Mouse (Mus musculus) liver, embryonic 12.5 days (tissue): ENCODE results near the gene Csf2rb. TPM values are rescaled to one million over a fixed set of nuclear protein-coding genes. Genes with fewer than 3 reads are reported as not detected.

Experiments
- microRNA-seq: library from miRNA; unstranded; fragments of <30 nt; microRNA quantifications from one replicate; pipeline ENCODE4, GENCODE M21; 2017
- polyA plus RNA-seq: library from polyadenylated mRNA; unstranded; fragments of >200 nt; fragmentation: Nextera tagmentation; extraction: Ambion mirVana; gene quantifications from 2 replicates; pipeline ENCODE4 v1.2.1, GENCODE M21; 2016

The Csf2rb gene
- polyA plus RNA-seq, 1 experiment from 2014 or later = 3.9 TPM

Small RNA genes within 50 kb of the gene (microRNA-seq; reads per million reads assigned to microRNA genes)
- not detected for gene Mir7676-1
- not detected for gene Mir7676-2

Other genes starting within 250 kb of the Csf2rb start
- not detected in 2 replicates for gene Cacng2, start 205.7 kb upstream of the Csf2rb start, polyA plus RNA-seq
- 45.1 and 46.9 TPM in 2 replicates for gene Ift27, start 151.6 kb upstream of the Csf2rb start, polyA plus RNA-seq
- not detected in 2 replicates for gene Pvalb, start 119.4 kb upstream of the Csf2rb start, polyA plus RNA-seq
- 31.4 and 37.5 TPM in 2 replicates for gene Ncf4, start 81.0 kb upstream of the Csf2rb start, polyA plus RNA-seq
- 0.79 and 1.0 TPM in 2 replicates for gene Csf2rb2, start 20.0 kb upstream of the Csf2rb start, polyA plus RNA-seq
- not detected in 2 replicates for gene Tex33, start 70.2 kb downstream of the Csf2rb start, polyA plus RNA-seq
- 84.9 and 92.8 TPM in 2 replicates for gene Tst, start 80.2 kb downstream of the Csf2rb start, polyA plus RNA-seq
- gene Mpst, start 80.7 kb downstream of the Csf2rb start, polyA plus RNA-seq = 3.5 and 4.8 TPM in 2 replicates
- 7.6 and 8.8 TPM in 2 replicates for gene Kctd17, start 102.8 kb downstream of the Csf2rb start, polyA plus RNA-seq
- gene Tmprss6, start 142.9 kb downstream of the Csf2rb start, polyA plus RNA-seq = 5.9 and 6.7 TPM in 2 replicates
- gene Il2rb, start 169.5 kb downstream of the Csf2rb start, polyA plus RNA-seq = 0.11 and 0.15 TPM in 2 replicates
- 5.2 and 5.6 TPM in 2 replicates for gene C1qtnf6, start 205.7 kb downstream of the Csf2rb start, polyA plus RNA-seq
- gene Sstr3, start 218.9 kb downstream of the Csf2rb start, polyA plus RNA-seq = 0.02 TPM in 1 of 2 replicates, not detected in the other
- 87.7 and 90.9 TPM in 2 replicates for gene Rac2, start 247.0 kb downstream of the Csf2rb start, polyA plus RNA-seq